Mouse (Mus musculus): ENCODE results near the gene Pcgf1. TPM values are rescaled to one million over a fixed set of nuclear protein-coding genes. Genes with fewer than 3 reads are reported as not detected.
A peak's percentile ranks its signal among the peaks of the same experiment; 100 is the strongest.

Pcgf1 gene
- polyA plus RNA-seq, 1 experiment from 2014 or later = 14.4 TPM

- ATAC-seq = no peak
- WGBS = 86% methylated on average over 4 of the region's 4 CpGs
These were observed 34.0 kb downstream of the Pcgf1 start for GRCm38 (mm10) chr6:83111510-83112136.

GRCm38 (mm10) chr6:83115011-83115671 lies 37.5 kb downstream of the Pcgf1 start, which contains the start of gene Mogs:
Mogs (plus strand) TSS chr6:83115496.
- peak within 1 kb of the TSS; percentile 83 for H3K27ac ChIP-seq (ENCODE audit: low read depth, low read length)
- H3K4me1 ChIP-seq (replicated peaks; ENCODE audit: control insufficient read depth, insufficient read depth, low read length) = 0 out of 2 replicates have a peak, but pooled peaks cover 5% of the 10 kb centered on the region
- peak within 1 kb of the TSS; percentile 61 for H3K4me3 ChIP-seq (ENCODE audit: low read depth, low read length)
- peaks cover 14% of the 10 kb centered on the region for H3K36me3 ChIP-seq (ENCODE audit: control insufficient read depth, insufficient read depth)
- H3K4me2 ChIP-seq (replicated peaks; ENCODE audit: low read depth) = peak within 1 kb of the TSS; percentile 89
- peak; percentile 78 for TF ChIP-seq CTCF (IDR thresholded peaks at IDR 0.05; ENCODE audit: low read depth)
- no peaks in the 10 kb centered on the region for H3K27me3 ChIP-seq (replicated peaks; ENCODE audit: control insufficient read depth, insufficient read depth, low read length)
- peak within 1 kb of the TSS; percentile 77 for H3K9ac ChIP-seq (ENCODE audit: low read depth, low read length)
- H3K9me3 ChIP-seq (ENCODE audit: control insufficient read depth) = no peaks in the 10 kb centered on the region
- WGBS = under 1% methylated on average over 54 of the region's 58 CpGs
- peak; percentile 93 for ATAC-seq

More at GRCm38 (mm10) chr6:83111510-83112136, 34.0 kb downstream of the Pcgf1 start:
- Histone ChIP-seq H3K9ac (ENCODE audit: low read depth, low read length) (no peak overlapping the region), H3K36me3 (ENCODE audit: control insufficient read depth, insufficient read depth) (0 out of 2 replicates have a peak, but pooled peaks cover 5% of the 10 kb centered on the region), H3K9me3 (ENCODE audit: control insufficient read depth) (no peaks in the 10 kb centered on the region), H3K27ac (ENCODE audit: low read depth, low read length) (no peak overlapping the region), H3K4me2 (replicated peaks; ENCODE audit: low read depth) (no peak overlapping the region), H3K4me3 (ENCODE audit: low read depth, low read length) (no peak overlapping the region), H3K4me1 (replicated peaks; ENCODE audit: control insufficient read depth, insufficient read depth, low read length) (0 out of 2 replicates have a peak, but pooled peaks cover 8% of the 10 kb centered on the region), H3K27me3 (replicated peaks; ENCODE audit: control insufficient read depth, insufficient read depth, low read length) (no peaks in the 10 kb centered on the region)
- TF ChIP-seq CTCF (IDR thresholded peaks at IDR 0.05; ENCODE audit: low read depth) = no peak

- Histone ChIP-seq H3K4me3 (ENCODE audit: low read depth, low read length) (peak overlapping the region; percentile 61), H3K4me1 (replicated peaks; ENCODE audit: control insufficient read depth, insufficient read depth, low read length) (0 out of 2 replicates have a peak, but pooled peaks cover 5% of the 10 kb centered on the region), H3K4me2 (replicated peaks; ENCODE audit: low read depth) (peak overlapping the region; percentile 89), H3K9me3 (ENCODE audit: control insufficient read depth) (no peaks in the 10 kb centered on the region), H3K27ac (ENCODE audit: low read depth, low read length) (peak overlapping the region; percentile 83), H3K36me3 (ENCODE audit: control insufficient read depth, insufficient read depth) (peaks cover 14% of the 10 kb centered on the region), H3K27me3 (replicated peaks; ENCODE audit: control insufficient read depth, insufficient read depth, low read length) (no peaks in the 10 kb centered on the region), H3K9ac (ENCODE audit: low read depth, low read length) (peak overlapping the region; percentile 77)
- under 1% methylated on average over 41 of the region's 48 CpGs for WGBS
- no peak for TF ChIP-seq CTCF (IDR thresholded peaks at IDR 0.05; ENCODE audit: low read depth)
- ATAC-seq = peak; percentile 60
These were observed 38.2 kb downstream of the Pcgf1 start for GRCm38 (mm10) chr6:83115682-83116372.

- H3K4me2 ChIP-seq (replicated peaks; ENCODE audit: low read depth) = peak overlapping the region; percentile 89
- no peak overlapping the region for H3K27ac ChIP-seq (ENCODE audit: low read depth, low read length)
- peak overlapping the region; percentile 77 for H3K9ac ChIP-seq (ENCODE audit: low read depth, low read length)
- peak overlapping the region; percentile 61 for H3K4me3 ChIP-seq (ENCODE audit: low read depth, low read length)
- TF ChIP-seq CTCF (IDR thresholded peaks at IDR 0.05; ENCODE audit: low read depth) = no peak
- WGBS = 66% methylated on average over 11 of the region's 11 CpGs
- no peak for ATAC-seq
- peaks cover 14% of the 10 kb centered on the region for H3K36me3 ChIP-seq (ENCODE audit: control insufficient read depth, insufficient read depth)
- 0 out of 2 replicates have a peak, but pooled peaks cover 5% of the 10 kb centered on the region for H3K4me1 ChIP-seq (replicated peaks; ENCODE audit: control insufficient read depth, insufficient read depth, low read length)
- H3K9me3 ChIP-seq (ENCODE audit: control insufficient read depth) = no peaks in the 10 kb centered on the region
- H3K27me3 ChIP-seq (replicated peaks; ENCODE audit: control insufficient read depth, insufficient read depth, low read length) = no peaks in the 10 kb centered on the region
These were observed 38.9 kb downstream of the Pcgf1 start for GRCm38 (mm10) chr6:83116373-83117164.

GRCm38 (mm10) chr6:83117165-83117438 lies 39.4 kb downstream of the Pcgf1 start:
- Histone ChIP-seq H3K4me3 (ENCODE audit: low read depth, low read length) (no peak overlapping the region), H3K9ac (ENCODE audit: low read depth, low read length) (no peak overlapping the region)

More at GRCm38 (mm10) chr6:83117165-83117438, 39.4 kb downstream of the Pcgf1 start:
- 81% methylated on average over 4 of the region's 4 CpGs for WGBS
- Histone ChIP-seq H3K4me2 (replicated peaks; ENCODE audit: low read depth) (no peak overlapping the region), H3K27me3 (replicated peaks; ENCODE audit: control insufficient read depth, insufficient read depth, low read length) (no peaks in the 10 kb centered on the region), H3K9me3 (ENCODE audit: control insufficient read depth) (no peaks in the 10 kb centered on the region), H3K27ac (ENCODE audit: low read depth, low read length) (no peak overlapping the region), H3K36me3 (ENCODE audit: control insufficient read depth, insufficient read depth) (peaks cover 14% of the 10 kb centered on the region), H3K4me1 (replicated peaks; ENCODE audit: control insufficient read depth, insufficient read depth, low read length) (0 out of 2 replicates have a peak, but pooled peaks cover 5% of the 10 kb centered on the region)
- no peak for TF ChIP-seq CTCF (IDR thresholded peaks at IDR 0.05; ENCODE audit: low read depth)
- ATAC-seq = no peak
